Mouse (Mus musculus): ENCODE measurements around the gene Itgal.
"Not testable (repeated sequence)": the region's sequence is repeated elsewhere in the genome, so short reads cannot be mapped to it uniquely, and the experiment has no call there.

The Itgal gene

DNA sequence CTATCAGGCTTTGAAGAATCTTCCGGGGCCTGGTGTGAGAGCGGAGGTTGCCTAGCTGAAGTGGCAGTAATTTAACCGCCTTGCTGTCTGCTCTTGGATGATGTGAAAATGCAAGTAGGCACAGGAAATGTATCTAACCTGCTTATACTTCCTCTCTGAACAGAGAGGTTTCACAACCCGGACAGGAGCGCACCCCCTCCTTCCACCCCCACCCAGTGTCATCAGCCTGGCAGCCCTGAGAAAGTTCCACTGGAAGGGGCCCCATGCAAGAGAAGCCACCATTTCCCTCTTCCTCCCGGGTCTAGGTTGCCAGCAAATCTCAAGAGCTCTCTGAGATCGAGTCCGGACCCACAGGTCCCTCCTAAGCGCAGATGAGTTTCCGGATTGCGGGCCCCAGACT lies at the start of gene Itgal:
Gene Itgal, plus strand, starts transcription at position 163 of the 400 bp plus-strand sequence.
- no peak for ATAC-seq (ENCODE audit: insufficient number of reproducible peaks, low FRiP score, low TSS enrichment)

DNA sequence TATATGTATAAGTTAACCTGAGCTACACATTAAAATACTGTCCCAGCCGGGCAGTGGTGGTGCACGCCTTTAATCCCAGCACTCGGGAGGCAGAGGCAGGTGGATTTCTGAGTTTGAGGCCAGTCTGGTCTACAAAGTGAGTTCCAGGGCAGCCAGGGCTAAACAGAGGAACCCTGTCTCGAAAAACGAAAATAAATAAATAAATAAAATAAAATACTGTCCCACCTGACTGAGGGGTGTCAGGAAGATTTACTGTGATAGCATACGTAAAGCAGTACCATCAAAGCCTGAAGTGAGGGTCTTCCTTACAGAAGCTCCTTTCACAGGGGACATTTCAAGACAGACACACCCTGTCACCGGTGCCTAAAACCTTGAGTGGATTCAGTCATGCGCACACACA lies 45.5 kb upstream of the Itgal start:
- ATAC-seq (ENCODE audit: insufficient number of reproducible peaks, low FRiP score, low TSS enrichment), result not testable (repeated sequence)

DNA sequence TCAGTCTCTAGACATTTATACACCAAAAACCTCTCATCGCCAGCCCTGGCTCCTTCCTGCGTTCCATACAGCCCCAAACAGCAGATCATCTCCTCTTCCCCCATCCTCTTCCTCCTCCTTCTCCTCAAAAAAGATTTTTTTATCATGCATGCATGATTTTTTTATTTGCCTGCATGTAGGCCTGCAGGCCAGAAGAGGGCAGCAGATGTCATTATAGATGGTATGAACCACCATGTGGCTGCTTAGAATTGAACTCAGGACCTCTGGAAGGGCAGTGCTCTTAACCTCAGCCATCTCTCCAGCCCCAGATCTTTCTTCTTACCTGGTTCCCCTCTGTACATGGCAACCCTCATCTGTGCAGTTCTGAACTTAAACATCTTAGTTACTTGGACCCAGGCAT lies 43.6 kb upstream of the Itgal start:
- no peak for ATAC-seq (ENCODE audit: insufficient number of reproducible peaks, low FRiP score, low TSS enrichment)

DNA sequence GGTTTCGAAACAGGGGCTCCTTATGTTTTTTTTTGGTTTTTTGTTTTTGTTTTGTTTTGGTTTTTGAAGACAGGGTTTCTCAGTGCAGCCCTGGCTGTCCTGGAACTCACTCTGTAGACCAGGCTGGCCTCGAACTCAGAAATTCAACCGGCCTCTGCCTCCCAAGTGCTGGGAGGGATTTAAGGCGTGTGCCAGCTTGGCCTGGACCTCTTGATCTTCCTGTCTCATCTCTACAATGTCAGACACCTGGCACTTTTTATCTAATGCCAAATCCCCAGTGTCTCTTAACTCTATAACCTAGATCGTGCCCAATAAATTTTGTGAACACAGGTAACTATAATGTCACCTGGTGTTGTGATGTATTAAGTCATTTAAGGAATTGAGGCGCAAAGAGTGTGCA lies 42.7 kb upstream of the Itgal start:
- no peak for ATAC-seq (ENCODE audit: insufficient number of reproducible peaks, low FRiP score, low TSS enrichment)

DNA sequence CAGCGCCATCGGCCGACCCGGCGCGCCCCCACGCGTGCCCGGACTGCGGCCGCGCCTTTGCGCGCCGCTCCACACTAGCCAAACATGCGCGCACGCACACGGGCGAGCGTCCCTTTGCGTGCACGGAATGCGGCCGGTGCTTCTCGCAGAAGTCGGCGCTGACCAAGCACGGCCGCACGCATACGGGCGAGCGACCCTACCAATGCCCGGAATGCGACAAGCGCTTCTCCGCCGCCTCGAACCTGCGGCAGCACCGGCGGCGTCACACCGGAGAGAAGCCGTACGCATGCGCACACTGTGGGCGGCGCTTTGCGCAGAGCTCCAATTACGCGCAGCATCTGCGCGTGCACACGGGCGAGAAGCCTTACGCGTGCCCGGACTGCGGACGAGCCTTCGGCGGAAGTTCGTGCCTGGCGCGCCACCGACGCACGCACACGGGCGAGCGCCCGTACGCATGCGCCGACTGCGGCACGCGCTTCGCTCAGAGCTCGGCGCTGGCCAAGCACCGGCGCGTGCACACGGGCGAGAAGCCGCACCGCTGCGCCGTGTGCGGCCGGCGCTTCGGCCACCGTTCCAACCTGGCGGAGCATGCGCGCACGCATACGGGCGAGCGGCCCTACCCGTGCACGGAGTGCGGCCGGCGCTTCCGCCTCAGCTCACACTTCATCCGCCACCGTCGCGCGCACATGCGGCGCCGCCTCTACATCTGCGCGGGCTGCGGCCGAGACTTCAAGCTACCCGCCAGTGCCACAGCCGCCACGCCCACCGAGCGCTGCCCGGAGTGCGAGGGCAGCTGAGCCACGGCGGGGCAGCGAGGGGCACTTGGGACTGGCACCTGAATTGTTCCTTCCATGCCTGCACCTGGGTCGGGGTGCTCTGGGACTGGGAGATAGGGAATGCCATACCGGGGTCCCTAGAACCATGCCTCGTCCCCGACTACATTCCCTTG lies 42.0 kb upstream of the Itgal start:
- peak; percentile 83 for ATAC-seq (ENCODE audit: insufficient number of reproducible peaks, low FRiP score, low TSS enrichment)

DNA sequence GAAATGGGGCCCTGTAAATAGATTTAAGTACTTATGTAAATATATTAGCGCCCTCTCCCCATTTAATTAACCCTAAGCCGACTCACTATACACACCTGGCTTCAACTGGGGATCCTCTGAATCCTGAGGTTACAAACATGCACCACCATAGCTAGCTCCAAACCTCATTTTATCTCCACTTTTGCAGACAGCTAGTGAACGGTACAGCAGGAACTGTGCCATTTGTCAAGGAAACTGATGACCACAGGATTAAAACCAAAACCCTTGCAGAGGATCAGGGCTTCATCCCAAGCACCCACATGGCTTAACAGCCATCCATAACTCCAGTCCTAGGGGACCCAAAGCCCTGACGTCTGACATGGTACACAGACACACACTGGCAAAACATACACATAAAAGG lies 41.1 kb upstream of the Itgal start:
- no peak for ATAC-seq (ENCODE audit: insufficient number of reproducible peaks, low FRiP score, low TSS enrichment)

DNA sequence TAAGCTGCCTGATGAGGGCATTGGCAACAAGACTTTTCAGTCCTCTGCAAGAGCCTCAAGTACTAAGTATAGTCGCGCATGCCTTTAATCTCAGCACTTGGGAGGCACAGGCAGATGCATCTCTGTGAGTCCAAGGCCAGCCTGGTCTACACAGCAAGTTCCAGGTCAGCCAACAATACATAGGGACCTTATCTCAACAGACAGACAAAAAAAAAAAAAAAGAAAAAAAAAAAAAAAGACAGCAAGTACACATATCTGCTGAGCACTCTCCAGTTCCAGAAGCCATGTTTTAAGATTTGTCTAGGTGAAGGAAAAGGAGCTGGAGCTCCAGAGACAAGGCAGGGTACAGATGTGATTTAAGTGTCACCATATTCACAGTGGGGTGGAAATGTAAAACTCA lies 40.1 kb upstream of the Itgal start:
- no peak for ATAC-seq (ENCODE audit: insufficient number of reproducible peaks, low FRiP score, low TSS enrichment)

DNA sequence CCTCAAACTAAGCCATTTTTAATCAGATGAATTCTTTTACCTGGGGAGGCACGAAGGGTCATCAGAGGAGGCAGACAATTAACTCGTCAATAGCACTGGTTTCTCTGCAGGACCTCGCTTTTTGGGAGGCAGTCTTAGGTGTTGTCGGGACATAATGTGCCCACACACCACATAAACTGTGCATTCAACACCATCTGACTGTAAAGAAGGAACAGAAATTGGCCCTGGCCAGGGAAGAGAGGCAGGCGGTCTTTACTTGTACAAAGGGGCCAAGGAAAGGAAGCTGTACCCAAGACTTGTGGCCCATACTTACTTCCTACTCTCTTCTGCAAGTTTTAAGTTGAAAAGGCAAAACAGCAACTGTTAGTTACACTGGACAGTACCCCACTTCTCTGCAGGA lies 39.5 kb upstream of the Itgal start:
- no peak for ATAC-seq (ENCODE audit: insufficient number of reproducible peaks, low FRiP score, low TSS enrichment)

DNA sequence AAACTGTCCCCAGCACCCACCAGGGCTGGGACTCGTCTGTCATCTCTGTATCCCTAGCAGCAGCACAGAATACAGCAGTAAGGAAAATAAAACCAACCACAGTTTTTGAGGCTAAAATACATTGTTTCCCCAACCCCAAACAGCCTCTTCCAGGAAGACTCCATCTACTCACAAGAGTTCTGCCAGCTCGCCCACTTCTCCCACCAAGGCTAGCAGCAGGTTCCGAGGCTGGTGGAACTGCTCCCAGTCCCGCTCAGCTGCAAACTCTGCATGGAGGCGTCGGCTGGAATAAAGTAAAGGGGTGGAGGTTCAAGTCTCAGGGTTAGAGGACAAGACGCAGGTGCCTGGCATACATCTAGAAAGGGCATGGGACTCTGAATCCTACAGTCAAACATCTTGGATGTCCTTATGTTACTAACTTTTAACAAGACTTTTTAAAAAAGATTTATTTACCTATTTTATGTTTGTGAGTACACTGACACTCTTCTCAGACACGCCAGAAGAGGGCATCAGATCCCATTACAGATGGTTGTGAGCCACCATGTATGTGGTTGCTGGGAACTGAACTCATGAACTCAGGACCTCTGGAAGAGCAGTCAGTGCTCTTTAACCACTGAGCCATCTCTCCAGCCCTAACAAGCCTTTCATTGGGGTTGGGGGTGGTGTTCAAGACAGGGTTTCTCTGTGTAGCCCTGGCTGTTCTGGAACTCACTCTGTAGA lies 36.7 kb upstream of the Itgal start:
- no peak for ATAC-seq (ENCODE audit: insufficient number of reproducible peaks, low FRiP score, low TSS enrichment)

DNA sequence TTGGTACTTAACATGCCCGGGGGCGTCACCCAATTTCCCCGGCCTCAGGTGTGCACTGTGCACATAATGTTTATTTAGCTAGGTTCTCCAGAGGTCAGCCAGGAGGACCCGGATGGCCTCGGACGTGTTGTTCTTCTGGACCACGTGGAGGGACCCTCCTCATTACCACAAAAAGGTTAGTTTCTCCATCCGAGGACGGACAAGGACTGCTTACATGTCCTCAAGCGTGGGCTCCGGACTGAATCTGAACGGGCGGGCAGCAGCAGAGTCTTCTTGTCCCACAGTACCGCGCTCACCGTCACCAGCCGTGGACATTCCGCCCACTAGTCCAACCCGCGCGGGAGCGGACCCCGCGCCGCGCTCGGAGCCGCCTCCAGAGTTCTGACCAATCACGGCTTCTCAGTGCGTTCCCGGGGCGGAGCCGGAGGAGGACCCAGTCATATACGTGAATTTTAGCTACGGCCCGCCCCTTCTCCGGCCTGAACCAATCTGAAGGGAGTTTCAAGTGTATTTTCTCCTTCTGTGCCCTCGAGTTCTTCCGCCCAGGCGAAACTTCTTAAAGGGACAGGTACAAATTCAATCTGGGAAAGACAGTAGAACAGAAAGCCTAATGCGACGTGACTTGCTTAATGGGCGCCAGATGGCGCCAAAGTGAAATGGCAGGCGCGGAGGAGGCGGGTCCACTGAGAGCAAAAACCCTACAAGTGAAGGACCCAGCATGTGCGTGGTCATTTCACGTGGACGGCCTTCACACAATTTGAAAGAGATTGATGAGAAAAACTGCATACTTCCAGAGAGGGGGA lies 35.5 kb upstream of the Itgal start, which contains the start of gene Dctpp1:
Gene Dctpp1, minus strand, starts transcription at position 401 of the 803 bp plus-strand sequence.
- ATAC-seq (ENCODE audit: insufficient number of reproducible peaks, low FRiP score, low TSS enrichment), result peak; percentile 98

DNA sequence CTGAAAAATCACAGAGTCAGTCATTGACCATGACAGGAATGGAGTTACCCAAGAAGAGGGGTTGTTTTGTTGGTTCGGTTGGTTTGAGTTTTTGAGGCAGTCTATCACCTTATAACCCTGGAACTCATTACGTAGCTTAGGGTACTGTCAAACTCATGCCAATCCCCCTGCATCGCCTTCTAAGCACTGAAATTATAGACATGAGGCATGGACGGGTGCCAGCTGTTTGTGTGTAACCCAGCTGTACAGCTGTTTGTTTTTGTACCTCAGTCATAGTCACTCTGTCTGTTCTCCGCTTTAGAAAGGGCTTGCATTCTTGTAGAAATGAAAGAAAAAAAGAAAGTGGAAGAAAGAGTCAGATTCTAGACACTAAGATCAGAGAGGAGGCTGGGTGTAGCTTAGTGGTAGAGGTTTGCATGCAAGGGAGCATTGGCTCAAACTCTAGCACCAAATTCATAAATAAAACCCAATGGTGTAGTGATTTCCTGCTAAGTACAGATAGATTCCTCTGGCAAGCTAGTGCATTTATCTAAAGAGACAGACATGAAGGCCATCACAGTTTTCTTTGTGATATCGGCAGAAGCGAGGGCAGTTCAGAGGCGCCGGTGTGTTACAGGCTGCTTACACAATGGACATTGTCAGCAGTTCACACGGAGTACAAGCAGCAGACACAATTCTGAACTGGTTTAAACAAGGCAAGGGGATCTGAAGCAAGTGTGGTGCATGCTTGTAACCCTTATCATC lies 33.7 kb upstream of the Itgal start:
- no peak for ATAC-seq (ENCODE audit: insufficient number of reproducible peaks, low FRiP score, low TSS enrichment)

DNA sequence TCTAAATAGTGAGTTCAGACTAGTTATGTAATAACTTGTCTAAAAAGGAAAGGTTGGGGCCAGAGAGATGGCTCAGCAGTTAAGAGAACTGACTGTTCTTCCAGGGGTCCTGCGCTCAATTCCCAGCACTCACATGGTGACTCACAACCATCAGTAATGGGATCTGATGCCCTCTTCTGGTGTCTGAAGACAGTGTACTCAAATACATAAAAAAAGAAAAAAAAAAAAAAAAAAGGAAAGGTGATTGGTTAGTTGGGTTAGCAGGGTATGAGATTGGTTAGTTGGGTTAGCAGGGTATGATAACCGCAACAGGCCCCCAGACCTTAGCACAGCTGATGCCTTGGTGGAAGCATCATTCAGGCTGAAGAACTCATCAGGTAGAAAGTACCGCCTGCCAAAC lies 32.5 kb upstream of the Itgal start:
- no peak for ATAC-seq (ENCODE audit: insufficient number of reproducible peaks, low FRiP score, low TSS enrichment)

DNA sequence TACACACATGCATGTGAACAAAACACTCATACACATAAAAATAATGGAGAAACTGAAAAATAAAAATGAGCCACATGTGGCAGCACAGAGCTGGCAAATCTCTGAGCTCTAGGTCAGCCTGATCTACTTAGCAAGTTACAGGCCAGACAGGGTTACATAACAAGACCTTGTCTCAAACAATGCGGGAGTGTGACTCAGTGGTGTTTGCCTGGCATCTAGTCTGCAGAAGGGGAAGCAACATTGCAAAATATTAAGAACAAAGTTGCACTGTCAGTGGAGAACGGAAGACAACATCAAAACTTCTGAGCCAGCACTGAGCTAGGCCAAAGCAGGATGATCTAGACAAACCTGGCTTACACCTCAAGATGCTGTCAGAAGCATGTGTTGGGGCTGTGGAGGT lies 25.8 kb upstream of the Itgal start:
- no peak for ATAC-seq (ENCODE audit: insufficient number of reproducible peaks, low FRiP score, low TSS enrichment)

DNA sequence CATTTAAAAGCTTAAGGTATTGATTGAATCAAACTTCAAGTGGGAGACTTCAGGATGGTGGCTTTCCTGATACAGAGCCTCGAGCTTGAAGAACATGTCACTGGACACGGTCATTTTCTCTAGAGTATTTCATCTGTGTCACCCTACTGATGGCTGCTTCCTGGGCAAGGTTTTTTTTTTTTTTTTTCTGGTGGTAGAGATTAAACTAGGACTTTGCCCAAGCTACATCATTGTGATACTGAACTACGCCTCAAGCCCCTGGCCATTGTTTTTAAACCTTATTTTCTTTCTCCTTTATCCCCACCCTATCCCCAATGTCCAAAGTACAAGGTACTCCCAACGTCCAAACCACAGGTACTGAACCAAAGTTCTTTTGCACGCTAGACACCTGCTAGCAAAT lies 25.4 kb upstream of the Itgal start:
- ATAC-seq (ENCODE audit: insufficient number of reproducible peaks, low FRiP score, low TSS enrichment), result no peak

DNA sequence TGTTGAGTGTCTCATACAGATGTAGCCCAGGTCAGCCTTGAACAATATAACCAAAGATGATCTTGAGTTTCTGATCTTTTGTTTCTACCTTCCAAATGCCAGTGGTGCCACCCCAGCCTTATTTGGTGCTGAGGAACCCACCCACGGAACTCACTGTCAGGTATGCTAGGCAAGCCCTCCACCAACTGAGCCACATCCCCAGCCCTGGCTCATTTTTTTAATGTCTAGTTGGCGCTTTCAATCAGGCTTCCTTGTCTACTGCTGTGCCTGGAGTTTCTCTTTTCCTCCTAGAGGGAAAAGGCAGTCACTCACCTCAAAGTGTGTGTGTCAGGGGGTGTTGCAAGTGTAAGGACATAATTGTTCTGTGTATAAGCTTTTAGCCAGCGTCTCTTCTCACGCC lies 25.0 kb upstream of the Itgal start:
- no peak for ATAC-seq (ENCODE audit: insufficient number of reproducible peaks, low FRiP score, low TSS enrichment)

DNA sequence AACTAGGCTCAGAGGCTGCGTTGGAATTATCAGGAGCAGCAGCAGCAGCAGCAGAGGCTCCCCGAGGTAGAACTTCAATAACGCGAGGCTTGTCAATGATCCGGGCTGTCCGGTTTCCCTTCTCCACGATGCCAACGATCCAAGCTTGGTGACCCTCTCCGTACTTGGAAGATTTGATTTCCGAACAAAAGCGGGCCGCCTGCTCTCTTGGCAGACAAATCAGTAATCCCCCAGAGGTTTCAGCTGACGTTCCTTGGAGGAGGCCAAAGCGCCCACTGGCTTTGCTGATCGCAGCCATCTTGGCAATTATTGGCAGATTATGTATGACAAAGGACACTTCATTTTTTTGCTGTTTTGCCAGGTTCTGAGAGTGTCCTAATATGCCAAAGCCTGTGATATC lies 23.5 kb upstream of the Itgal start:
- ATAC-seq (ENCODE audit: insufficient number of reproducible peaks, low FRiP score, low TSS enrichment), result no peak

DNA sequence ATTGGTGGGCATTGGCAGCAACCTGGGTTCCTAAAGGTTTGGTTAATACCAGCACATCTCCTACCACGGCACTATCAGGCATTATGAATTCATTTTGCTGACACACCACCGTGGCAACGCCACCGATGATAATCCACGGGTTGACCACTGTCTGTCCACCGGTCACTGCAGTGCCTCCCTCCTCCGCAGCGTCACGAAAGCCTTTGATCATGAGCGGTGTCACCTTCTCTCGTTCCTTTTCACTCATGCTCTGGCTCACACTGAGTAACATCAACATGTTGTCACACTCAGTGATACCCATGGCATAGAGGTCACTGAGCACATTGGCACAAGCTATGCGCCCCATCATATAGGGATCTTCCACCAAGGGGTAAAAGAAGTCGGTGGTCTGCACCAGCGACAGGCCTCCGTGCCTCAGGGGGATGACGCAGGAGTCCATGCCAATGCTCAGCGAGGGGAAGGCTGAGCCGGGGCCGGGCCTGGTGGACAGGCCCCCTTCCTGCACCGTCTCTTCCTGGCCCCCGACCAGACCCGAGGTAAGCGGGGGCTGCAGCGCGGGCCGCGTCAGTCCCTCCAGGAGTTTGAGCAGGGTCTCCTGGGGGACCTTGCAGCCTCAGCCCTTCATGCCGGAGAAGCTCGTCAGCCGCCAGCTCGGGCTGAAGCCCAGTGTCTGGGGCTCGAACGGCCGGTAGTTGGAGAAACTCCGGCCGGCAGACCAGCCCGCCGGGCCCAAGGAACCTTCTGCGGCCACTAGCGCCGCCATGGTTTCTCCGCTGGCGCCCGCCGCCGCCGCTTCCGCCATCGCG lies 22.7 kb upstream of the Itgal start:
- ATAC-seq (ENCODE audit: insufficient number of reproducible peaks, low FRiP score, low TSS enrichment), result peak; percentile 47; the same call in 1 of the 2 replicates

DNA sequence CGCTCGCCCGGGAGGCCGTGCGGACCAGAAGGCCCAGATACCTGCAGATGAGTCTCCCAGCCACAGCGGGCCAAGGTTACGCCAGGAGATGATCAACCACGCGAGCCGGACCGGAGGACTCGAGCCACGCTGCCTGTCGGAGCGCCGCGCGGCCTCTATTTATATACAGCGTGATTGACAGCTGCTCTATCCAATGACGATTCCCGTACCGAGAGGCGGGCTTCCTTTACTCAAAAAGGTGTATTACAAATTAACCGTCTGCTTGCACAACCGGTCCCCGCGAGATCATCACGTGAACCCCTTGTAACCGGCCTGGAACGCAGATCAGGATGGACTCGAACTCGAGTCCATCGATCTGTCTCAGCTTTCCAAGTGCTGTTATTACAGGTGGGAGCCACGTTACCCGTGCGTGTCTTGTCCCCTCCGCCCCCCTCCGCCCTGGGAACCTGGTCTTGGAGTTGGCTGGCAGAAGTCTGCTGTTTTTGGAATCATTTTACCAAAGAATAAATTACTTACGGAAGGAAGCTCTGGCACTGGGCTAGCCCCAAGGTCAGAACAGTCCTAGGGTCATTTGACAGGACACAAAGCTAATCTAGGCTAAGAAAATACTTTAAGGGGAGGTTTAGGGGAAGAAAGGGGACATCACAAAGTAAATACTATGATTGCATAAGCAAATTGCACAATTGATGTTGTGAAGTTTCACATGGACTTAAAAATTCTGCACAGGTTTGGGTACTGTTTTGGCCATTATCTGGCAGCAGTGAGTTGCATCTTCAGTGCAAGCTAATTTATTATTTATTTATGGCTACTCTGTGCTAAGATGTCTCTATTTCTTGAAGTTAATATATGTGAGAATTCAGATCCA lies 21.9 kb upstream of the Itgal start, which contains the start of gene Sephs2:
Gene Sephs2, minus strand, starts transcription at position 131 of the 865 bp plus-strand sequence.
- peak; percentile 90; the same call in 1 of the 2 replicates for ATAC-seq (ENCODE audit: insufficient number of reproducible peaks, low FRiP score, low TSS enrichment)
